Mouse (Mus musculus) A20 (cell line): ENCODE measurements around the gene Trim72.

Experiments used
- DNase-seq: peaks from one replicate; pipeline ENCODE4 v3.0.0-alpha.2; 2011; ENCODE audit warnings: low read depth, low spot score

The Trim72 gene

GRCm38 (mm10) chr7:128050739-128051138, 47.0 kb downstream of the Trim72 start:
- peak; percentile 31 for DNase-seq

GRCm38 (mm10) chr7:128053061-128053460, 49.3 kb downstream of the Trim72 start:
- no peak for DNase-seq

DNA sequence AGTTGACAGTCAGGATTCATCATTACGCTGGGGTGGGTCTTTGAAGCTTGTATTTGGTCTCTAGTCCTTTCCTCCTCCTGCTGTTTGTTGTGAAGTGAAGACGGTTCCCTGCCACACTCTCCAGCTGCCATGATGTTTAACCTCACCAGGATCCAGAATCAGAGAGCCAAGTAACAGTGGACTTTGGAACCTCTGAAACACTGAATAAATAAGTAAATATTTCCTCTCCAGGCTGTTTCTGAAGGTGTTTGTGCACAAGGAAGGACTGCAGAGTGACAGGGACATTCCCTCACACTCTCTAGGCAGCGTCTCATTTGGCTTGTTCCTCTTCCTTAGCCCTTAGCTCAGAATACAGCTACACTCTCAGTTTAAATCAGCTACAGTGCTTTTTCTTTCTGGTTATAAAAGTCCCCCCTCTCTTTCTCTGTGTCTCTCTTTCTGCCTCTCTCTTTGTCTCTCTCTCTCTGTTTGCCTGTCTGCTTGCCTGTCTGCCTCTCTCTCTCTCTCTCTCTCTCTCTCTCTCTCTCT, 53.2 kb downstream of the Trim72 start:
- DNase-seq: peak; percentile 72

- peak; percentile 41 for DNase-seq
Observed at GRCm38 (mm10) chr7:128057860-128058259, 54.1 kb downstream of the Trim72 start.

GRCm38 (mm10) chr7:128058576-128058975, 54.8 kb downstream of the Trim72 start:
- DNase-seq: peak; percentile 91

GRCm38 (mm10) chr7:128059091-128059490, 55.3 kb downstream of the Trim72 start:
- no peak for DNase-seq
